Mouse (Mus musculus): ENCODE data around the gene Gja1.
A peak's percentile ranks its signal among the peaks of the same experiment; 100 is the strongest.

Gene Gja1

GRCm38 (mm10) chr10:56415894-56416570, 38.9 kb downstream of the Gja1 start:
- no peak for DNase-seq

GRCm38 (mm10) chr10:56422518-56422917, 45.4 kb downstream of the Gja1 start:
- no peak for DNase-seq

- DNase-seq: no peak
Observed at GRCm38 (mm10) chr10:56425016-56425798, 48.1 kb downstream of the Gja1 start.

- no peak for DNase-seq
Observed at GRCm38 (mm10) chr10:56426369-56426768, 49.2 kb downstream of the Gja1 start.

GRCm38 (mm10) chr10:56427382-56427781, 50.3 kb downstream of the Gja1 start:
- no peak for DNase-seq

GRCm38 (mm10) chr10:56427827-56428226, 50.7 kb downstream of the Gja1 start:
- DNase-seq: no peak

GRCm38 (mm10) chr10:56429011-56429410, 51.9 kb downstream of the Gja1 start:
- no peak for DNase-seq

GRCm38 (mm10) chr10:56431600-56432389, 54.7 kb downstream of the Gja1 start:
- DNase-seq: peak; percentile 4

GRCm38 (mm10) chr10:56432390-56432709, 55.2 kb downstream of the Gja1 start:
- DNase-seq: no peak

GRCm38 (mm10) chr10:56437290-56437689, 60.2 kb downstream of the Gja1 start:
- peak; percentile 21 for DNase-seq

- no peak for DNase-seq
Observed at GRCm38 (mm10) chr10:56439638-56440037, 62.5 kb downstream of the Gja1 start.

GRCm38 (mm10) chr10:56444457-56444856, 67.3 kb downstream of the Gja1 start:
- no peak for DNase-seq

GRCm38 (mm10) chr10:56449030-56449429, 71.9 kb downstream of the Gja1 start:
- no peak for DNase-seq

Data from kidney, postnatal 14 days (tissue).